Mouse (Mus musculus) stomach, embryonic 15.5 days (tissue): Measurements from ENCODE around the gene Zkscan5. TPM values are rescaled to one million over a fixed set of nuclear protein-coding genes. Genes with fewer than 3 reads are reported as not detected.
"Not testable (repeated sequence)": the region's sequence is repeated elsewhere in the genome, so short reads cannot be mapped to it uniquely, and the experiment has no call there.

ENCODE experiments used
- ATAC-seq: fragments of 200-750 bp; cut with Nextera tagmentation; 2 replicates; pipeline ENCODE4 v1.8.0; 2017; ENCODE audit warnings: low read depth, moderate number of reproducible peaks, moderate TSS enrichment; ENCODE audit not compliant: insufficient read depth, low FRiP score
- H3K27ac ChIP-seq: fragments of 300-500 bp; sonication (generic); 2 replicates; pipeline ENCODE4 v1.5.1; 2015; ENCODE audit warnings: mild to moderate bottlenecking, inconsistent platforms
- H3K27me3 ChIP-seq: fragments of 300-500 bp; sonication (generic); replicated peaks from 2 replicates; pipeline ENCODE4 v1.6.1; 2015; ENCODE audit warnings: inconsistent platforms
- H3K36me3 ChIP-seq: fragments of 300-500 bp; sonication (generic); 2 replicates; pipeline ENCODE4 v1.6.1; 2015; ENCODE audit warnings: inconsistent platforms
- H3K4me1 ChIP-seq: fragments of 300-500 bp; sonication (generic); 2 replicates; pipeline ENCODE4 v1.6.1; 2015; ENCODE audit warnings: inconsistent platforms
- H3K4me2 ChIP-seq: fragments of 300-500 bp; sonication (generic); 2 replicates; pipeline ENCODE4 v1.6.1; 2015; ENCODE audit warnings: mild to moderate bottlenecking, inconsistent platforms
- H3K4me3 ChIP-seq: fragments of 300-500 bp; sonication (generic); replicated peaks from 2 replicates; pipeline ENCODE4 v1.5.1; 2015; ENCODE audit warnings: inconsistent platforms
- H3K9ac ChIP-seq: fragments of 300-500 bp; sonication (generic); 2 replicates; pipeline ENCODE4 v1.6.1; 2015; ENCODE audit warnings: inconsistent platforms
- H3K9me3 ChIP-seq: fragments of 300-500 bp; sonication (generic); 2 replicates; pipeline ENCODE4 v1.6.1; 2016; ENCODE audit warnings: inconsistent platforms
- WGBS: fragments of 180-500 bp; shearing (Covaris S2); methylation state at CpG from one replicate; pipeline ENCODE4 v1.1.7; 2015; 5-methylcytosine and 5-hydroxymethylcytosine counted together
- polyA plus RNA-seq: library from polyadenylated mRNA; unstranded; fragments of >200 nt; fragmentation: Nextera tagmentation; extraction: Ambion mirVana; gene quantifications from 2 replicates; pipeline ENCODE4 v1.2.1, GENCODE M21; 2015

Gene Zkscan5
- polyA plus RNA-seq, 1 experiment from 2014 or later = 10.4 TPM

DNA sequence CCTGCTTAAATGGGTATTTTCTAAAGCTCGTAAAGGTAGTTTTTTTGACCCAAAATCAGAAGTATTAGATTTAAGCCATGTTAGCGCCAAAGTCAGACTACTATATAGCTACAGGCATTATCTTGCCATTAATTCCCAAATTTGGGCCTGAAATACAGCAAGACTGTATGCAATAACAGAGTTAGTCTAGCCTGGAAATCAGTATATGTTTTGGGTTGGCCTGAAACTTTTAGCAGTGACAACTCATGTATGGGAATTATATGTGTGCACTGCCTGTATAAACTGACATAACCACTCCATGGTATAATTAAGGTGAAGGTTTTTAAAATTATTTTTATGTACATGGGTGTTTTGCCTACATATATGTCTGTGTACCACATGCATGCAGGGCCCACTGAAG is 12.4 kb upstream of the Zkscan5 start, which contains the start of gene Atp5j2:
Atp5j2 (minus strand) TSS at position 101 of the 400 bp plus-strand sequence.
- whole genome bisulfite sequencing = 87% methylated on average over 2 of the region's 2 CpGs
- H3K27me3 ChIP-seq = no peaks in the 10 kb centered on the region
- H3K9me3 ChIP-seq = no peaks in the 10 kb centered on the region
- peaks cover 13% of the 10 kb centered on the region for H3K4me1 ChIP-seq
- ATAC-seq = no peak
- H3K27ac ChIP-seq = peak within 1 kb of the TSS; percentile 80
- H3K4me2 ChIP-seq = peak within 1 kb of the TSS; percentile 65
- H3K9ac ChIP-seq = peak within 1 kb of the TSS; percentile 54
- 0 out of 2 replicates have a peak, but pooled peaks cover 20% of the 10 kb centered on the region for H3K36me3 ChIP-seq
- H3K4me3 ChIP-seq = peak within 1 kb of the TSS; percentile 75

DNA sequence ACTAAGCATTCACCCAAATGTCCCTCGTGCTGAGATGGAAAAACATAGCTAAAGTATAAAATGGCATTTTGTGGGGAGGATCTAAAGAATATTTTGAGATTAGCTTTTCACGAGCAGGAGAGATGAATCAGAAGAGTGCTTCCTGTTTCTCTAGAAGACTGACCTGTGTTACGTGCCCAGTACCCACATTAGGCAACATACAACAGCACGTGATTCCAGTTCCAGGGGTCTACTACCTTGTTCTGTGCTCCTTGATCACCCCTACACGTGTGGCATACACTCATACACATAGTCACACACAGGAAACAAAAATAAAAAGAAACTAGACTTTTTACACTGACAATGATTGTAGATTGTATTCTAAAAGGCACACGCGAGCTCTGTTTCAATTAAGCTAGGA is 4.0 kb upstream of the Zkscan5 start:
- peaks cover 14% of the 10 kb centered on the region for H3K4me1 ChIP-seq
- no peak overlapping the region for H3K27ac ChIP-seq
- WGBS = 74% methylated on average over 7 of the region's 7 CpGs
- H3K27me3 ChIP-seq = no peaks in the 10 kb centered on the region
- H3K36me3 ChIP-seq = 0 out of 2 replicates have a peak, but pooled peaks cover 5% of the 10 kb centered on the region
- no peaks in the 10 kb centered on the region for H3K9me3 ChIP-seq
- no peak for ATAC-seq
- H3K4me3 ChIP-seq = no peak overlapping the region
- H3K9ac ChIP-seq = no peak overlapping the region
- peak overlapping the region; percentile 90 for H3K4me2 ChIP-seq

DNA sequence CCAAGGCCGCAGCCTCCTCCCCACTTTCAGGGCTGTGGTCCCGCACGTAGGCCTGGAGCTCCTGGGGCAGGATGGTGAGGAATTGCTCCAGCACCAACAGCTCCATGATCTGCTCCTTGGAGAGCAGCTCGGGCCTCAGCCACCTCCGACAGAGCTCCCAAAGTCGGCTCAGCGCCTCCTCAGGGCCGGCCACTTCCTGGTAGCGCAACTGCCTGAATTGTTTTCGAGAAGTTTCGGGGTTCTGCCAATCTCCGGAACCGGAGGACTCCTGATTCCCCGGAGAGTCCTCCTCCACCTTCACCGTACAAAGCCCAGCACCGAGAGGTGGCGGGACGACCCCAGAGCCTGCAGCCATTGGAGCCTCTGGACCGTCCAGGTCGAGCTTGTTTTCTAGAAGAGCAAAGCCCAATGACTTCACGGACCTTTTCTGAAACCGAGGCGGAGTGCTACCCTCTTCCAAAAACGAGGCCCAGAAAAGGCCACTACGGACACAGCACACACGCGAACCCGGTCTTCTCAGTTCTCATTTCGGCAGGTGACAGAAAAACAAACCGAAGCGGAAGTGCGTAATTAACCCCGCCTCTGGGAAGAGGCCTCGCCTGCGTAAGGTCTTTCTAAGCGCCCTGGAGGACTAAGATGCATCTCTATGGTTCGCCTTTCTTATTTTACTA is 2.9 kb upstream of the Zkscan5 start, which contains the start of gene Zkscan14:
Zkscan14 (minus strand) TSS at position 548 of the 671 bp plus-strand sequence.
- WGBS = under 1% methylated on average over 37 of the region's 37 CpGs
- no peaks in the 10 kb centered on the region for H3K27me3 ChIP-seq
- peak within 1 kb of the TSS; percentile 76 for H3K4me3 ChIP-seq
- H3K36me3 ChIP-seq = no peaks in the 10 kb centered on the region
- no peak within 1 kb of the TSS; the same call in 1 of the 2 replicates for H3K27ac ChIP-seq
- H3K4me2 ChIP-seq = peak within 1 kb of the TSS; percentile 90
- peaks cover 17% of the 10 kb centered on the region for H3K4me1 ChIP-seq
- peak; percentile 9; the same call in 1 of the 2 replicates for ATAC-seq
- H3K9me3 ChIP-seq = no peaks in the 10 kb centered on the region
- H3K9ac ChIP-seq = peak within 1 kb of the TSS; percentile 52

DNA sequence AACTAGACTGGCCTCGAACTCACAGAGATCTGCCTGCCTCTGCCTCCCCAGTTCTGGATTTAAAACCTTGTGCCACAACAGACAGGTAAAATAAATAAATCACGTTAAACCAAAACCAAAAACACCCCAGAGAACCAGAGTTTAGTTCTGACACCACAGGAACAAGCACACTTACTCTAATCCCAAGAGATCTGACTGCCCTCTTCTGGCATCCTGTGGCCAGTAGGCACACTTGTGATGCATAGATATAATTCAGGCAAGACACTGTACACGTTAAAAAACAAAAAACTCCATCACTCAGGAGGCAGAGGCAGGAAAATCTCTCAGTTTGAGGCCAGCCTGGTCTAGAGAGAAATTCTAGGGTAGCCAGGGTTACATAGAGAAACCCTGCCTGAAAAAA is 1.9 kb upstream of the Zkscan5 start:
- H3K9ac ChIP-seq = no peak overlapping the region
- no peaks in the 10 kb centered on the region for H3K9me3 ChIP-seq
- no peak overlapping the region for H3K27ac ChIP-seq
- H3K4me1 ChIP-seq = peaks cover 17% of the 10 kb centered on the region
- H3K36me3 ChIP-seq = 0 out of 2 replicates have a peak, but pooled peaks cover 1% of the 10 kb centered on the region
- WGBS = 54% methylated on average over 3 of the region's 3 CpGs
- H3K4me3 ChIP-seq = no peak overlapping the region
- no peak overlapping the region for H3K4me2 ChIP-seq
- H3K27me3 ChIP-seq = no peaks in the 10 kb centered on the region
- ATAC-seq = no peak

DNA sequence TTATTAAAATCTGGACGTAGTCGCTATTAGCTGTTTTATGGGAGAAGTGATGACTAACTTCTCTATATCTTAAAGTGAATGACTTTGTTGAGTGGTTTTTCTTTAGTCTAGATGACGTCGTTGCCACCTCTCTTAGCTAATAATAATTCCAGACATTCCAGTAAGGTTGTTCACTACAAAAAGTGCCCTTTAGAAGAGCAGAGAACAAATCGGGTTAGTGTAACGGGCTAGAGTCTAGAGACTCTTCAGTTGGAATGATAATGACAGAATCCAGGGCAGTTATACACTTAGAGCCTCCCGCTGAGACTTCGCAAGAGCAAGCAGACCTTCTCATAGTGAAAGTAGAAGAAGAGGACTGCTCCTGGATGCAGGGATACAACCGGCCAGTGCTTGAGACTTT is 679 bp downstream of the Zkscan5 start:
- no peaks in the 10 kb centered on the region for H3K27me3 ChIP-seq
- H3K9me3 ChIP-seq = no peaks in the 10 kb centered on the region
- WGBS = 17% methylated on average over 9 of the region's 9 CpGs
- H3K4me3 ChIP-seq = peak overlapping the region; percentile 67
- no peak overlapping the region for H3K27ac ChIP-seq
- peaks cover 17% of the 10 kb centered on the region for H3K4me1 ChIP-seq
- peak overlapping the region; percentile 75 for H3K4me2 ChIP-seq
- H3K36me3 ChIP-seq = 0 out of 2 replicates have a peak, but pooled peaks cover 6% of the 10 kb centered on the region
- no peak for ATAC-seq
- peak overlapping the region; percentile 60; the same call in 1 of the 2 replicates for H3K9ac ChIP-seq

DNA sequence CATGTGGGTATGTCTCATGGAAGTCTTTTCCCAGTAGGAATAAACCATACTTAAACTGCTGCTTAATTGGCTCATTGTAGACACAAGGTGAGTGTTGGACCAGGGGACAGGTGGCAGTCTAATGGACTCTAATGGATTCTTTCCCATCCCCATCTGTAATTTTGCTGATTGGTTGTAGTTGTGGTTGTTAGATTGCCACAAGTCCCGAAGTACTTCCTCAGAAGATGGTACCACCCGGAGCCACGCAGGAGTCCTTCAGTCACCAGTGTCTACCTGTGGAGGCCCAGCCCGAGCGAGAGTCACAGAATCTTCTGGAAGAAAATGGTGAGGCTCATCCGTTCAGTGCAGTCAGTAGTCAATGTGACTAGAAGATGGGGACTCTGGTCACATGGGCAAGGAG is 3.0 kb downstream of the Zkscan5 start:
- Histone ChIP-seq H3K4me3 (no peak overlapping the region), H3K27ac (no peak overlapping the region), H3K9ac (no peak overlapping the region), H3K36me3 (0 out of 2 replicates have a peak, but pooled peaks cover 12% of the 10 kb centered on the region), H3K4me1 (peaks cover 8% of the 10 kb centered on the region), H3K27me3 (no peaks in the 10 kb centered on the region), H3K9me3 (no peaks in the 10 kb centered on the region), H3K4me2 (no peak overlapping the region)
- ATAC-seq = no peak
- WGBS = 97% methylated on average over 6 of the region's 6 CpGs

DNA sequence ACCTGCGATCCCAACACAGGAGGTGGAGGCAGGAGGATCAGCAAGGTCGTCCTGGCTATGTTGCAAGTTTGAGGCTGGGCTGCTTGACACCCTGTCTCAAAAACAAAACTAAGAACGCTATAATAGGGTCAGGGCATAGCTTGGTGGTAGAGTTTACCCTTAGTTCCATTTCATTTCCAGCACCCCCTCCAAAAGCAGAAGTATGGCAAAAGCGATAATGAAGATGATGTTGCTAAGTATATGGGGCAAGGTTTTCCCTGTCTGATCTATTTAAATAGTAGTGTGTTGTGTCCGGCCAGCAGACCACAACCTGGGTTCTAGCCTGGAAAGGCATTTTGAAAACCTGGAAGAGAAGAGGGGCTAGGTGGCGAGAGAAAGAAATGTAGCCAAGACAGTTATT is 3.6 kb downstream of the Zkscan5 start:
- Histone ChIP-seq H3K27ac (no peak overlapping the region), H3K27me3 (no peaks in the 10 kb centered on the region), H3K9me3 (no peaks in the 10 kb centered on the region), H3K4me2 (no peak overlapping the region), H3K4me3 (no peak overlapping the region), H3K9ac (no peak overlapping the region), H3K36me3 (0 out of 2 replicates have a peak, but pooled peaks cover 15% of the 10 kb centered on the region), H3K4me1 (peaks cover 8% of the 10 kb centered on the region)
- WGBS = 82% methylated on average over 6 of the region's 6 CpGs
- no peak for ATAC-seq

DNA sequence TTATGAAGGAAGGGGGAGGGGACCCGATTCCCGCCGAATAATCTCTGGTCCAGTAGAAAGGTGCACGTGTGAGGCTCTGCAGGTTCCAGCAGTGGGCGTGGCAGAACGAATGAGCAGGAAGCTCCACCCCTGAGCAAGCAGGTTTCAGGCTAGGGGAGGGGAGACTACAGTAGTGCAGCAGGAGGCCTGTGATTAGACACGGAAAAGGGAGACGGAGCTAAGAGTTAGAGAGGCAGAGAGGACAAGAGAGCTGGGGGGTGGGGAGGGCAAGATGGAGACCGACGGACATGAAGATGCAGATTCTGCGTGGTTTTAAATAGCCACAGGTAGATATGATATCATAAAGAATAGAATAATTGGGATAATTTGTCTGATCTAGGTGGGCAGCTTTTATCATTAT is 4.0 kb downstream of the Zkscan5 start:
- not testable (repeated sequence) for H3K4me2 ChIP-seq, H3K27me3 ChIP-seq, ATAC-seq, H3K27ac ChIP-seq, H3K9me3 ChIP-seq, H3K4me3 ChIP-seq, H3K4me1 ChIP-seq, H3K9ac ChIP-seq
- H3K36me3 ChIP-seq = 0 out of 2 replicates have a peak, but pooled peaks cover 19% of the 10 kb centered on the region
- WGBS = 45% methylated on average over 11 of the region's 11 CpGs

DNA sequence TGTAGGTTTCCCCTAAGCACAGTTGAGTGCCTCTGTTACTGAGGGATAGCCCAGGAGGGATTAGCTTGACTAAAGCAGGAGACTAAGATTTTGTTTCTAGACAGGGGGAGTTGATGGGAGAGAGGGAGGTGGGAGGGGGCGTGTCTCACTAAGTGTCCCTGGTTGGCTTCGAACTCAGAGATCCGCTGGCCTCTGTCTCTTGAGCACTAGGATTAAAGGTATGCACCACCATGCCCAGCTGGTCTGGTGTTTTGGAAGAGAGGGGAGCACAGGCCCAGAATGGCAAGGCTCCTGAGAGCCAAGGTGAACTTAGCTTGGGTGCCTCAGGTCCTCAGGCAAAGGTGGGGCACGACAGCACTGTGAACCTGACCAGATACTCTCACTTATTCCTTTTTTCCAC is 7.0 kb downstream of the Zkscan5 start:
- no peaks in the 10 kb centered on the region for H3K27me3 ChIP-seq
- WGBS = 95% methylated on average over 4 of the region's 4 CpGs
- no peak overlapping the region for H3K4me2 ChIP-seq
- no peak overlapping the region for H3K27ac ChIP-seq
- peaks cover 25% of the 10 kb centered on the region; the same call in 1 of the 2 replicates for H3K36me3 ChIP-seq
- no peaks in the 10 kb centered on the region for H3K9me3 ChIP-seq
- H3K9ac ChIP-seq = no peak overlapping the region
- ATAC-seq = no peak
- no peak overlapping the region for H3K4me3 ChIP-seq
- no peaks in the 10 kb centered on the region for H3K4me1 ChIP-seq

DNA sequence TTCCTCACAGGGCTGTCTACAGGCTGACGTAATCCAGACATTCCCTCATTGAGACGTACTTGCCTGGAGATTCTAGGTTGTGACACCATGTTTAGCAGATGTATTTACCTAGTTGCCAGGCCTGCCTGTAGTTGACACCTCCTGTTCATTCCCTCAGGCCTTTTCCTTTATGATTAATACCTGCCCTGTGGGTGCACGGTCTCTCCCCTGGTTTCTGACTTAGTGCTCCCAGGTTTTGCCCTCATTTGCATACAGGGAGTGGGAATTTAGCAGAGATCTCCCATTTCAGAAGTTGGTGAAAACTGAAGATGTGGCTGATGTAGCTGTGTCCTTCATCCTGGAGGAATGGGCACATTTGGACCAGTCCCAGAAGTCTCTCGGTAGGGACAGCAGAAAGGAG is 7.9 kb downstream of the Zkscan5 start:
- Histone ChIP-seq H3K36me3 (peaks cover 25% of the 10 kb centered on the region; the same call in 1 of the 2 replicates), H3K27me3 (no peaks in the 10 kb centered on the region), H3K4me3 (no peak overlapping the region), H3K4me2 (no peak overlapping the region), H3K9ac (no peak overlapping the region), H3K9me3 (no peaks in the 10 kb centered on the region), H3K27ac (no peak overlapping the region), H3K4me1 (no peaks in the 10 kb centered on the region)
- ATAC-seq = no peak
- 87% methylated on average over 4 of the region's 4 CpGs for WGBS

DNA sequence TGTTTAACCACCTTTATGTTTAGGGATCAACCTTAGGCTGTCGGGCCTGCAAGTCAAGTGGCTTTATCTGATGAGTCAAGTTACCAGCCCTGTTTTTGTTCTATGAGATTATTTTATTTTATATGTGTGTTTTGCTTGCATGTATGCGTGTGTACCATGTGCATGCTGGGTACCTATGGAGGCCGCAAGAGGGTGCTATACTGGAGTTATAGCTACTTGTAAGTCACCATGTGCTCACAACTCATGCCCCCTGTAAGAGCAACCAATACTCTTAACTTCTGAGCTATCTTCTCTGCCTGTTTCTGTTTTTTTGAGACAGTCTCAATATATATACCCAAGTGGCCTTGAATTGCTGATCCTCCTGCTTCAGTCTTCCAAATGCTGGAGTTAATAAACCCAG is 9.1 kb downstream of the Zkscan5 start:
- Histone ChIP-seq H3K4me1 (no peaks in the 10 kb centered on the region), H3K36me3 (peaks cover 22% of the 10 kb centered on the region), H3K4me2 (no peak overlapping the region), H3K9ac (no peak overlapping the region), H3K9me3 (no peaks in the 10 kb centered on the region), H3K27me3 (no peaks in the 10 kb centered on the region), H3K27ac (no peak overlapping the region), H3K4me3 (no peak overlapping the region)
- no peak for ATAC-seq
- WGBS = 95% methylated on average over 3 of the region's 3 CpGs

DNA sequence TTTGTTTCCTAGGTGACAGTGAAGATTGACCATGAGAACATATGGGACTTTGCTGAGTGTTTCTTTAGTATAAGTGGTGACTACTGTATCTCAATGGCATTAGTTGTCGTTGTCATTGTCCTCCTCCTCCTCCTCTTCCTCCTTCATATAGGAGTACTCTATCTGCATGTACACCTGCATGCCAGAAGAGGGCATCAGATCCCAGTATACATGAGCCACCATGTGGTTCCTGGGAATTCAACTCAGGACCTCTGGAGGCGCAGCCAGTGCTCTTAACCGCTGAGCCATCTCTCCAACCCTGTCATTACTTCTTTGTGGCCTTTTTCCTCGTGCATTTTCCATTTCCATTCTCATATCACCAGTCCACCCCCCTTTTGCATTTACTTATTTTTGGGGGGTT is 10.3 kb downstream of the Zkscan5 start:
- Histone ChIP-seq H3K27ac (no peak overlapping the region), H3K4me2 (no peak overlapping the region), H3K9me3 (no peaks in the 10 kb centered on the region), H3K9ac (no peak overlapping the region), H3K4me1 (no peaks in the 10 kb centered on the region), H3K27me3 (no peaks in the 10 kb centered on the region), H3K36me3 (peaks cover 26% of the 10 kb centered on the region), H3K4me3 (no peak overlapping the region)
- WGBS = 63% methylated on average over 4 of the region's 4 CpGs
- ATAC-seq = no peak
